Mouse (Mus musculus): ENCODE measurements at regions not wholly inside any gene's neighbourhood (a gene's known extent, or its start where the extent isn't known, plus 50 kb on each side); places are given as distances from the start of the nearest gene placed in this dataset.

DNA sequence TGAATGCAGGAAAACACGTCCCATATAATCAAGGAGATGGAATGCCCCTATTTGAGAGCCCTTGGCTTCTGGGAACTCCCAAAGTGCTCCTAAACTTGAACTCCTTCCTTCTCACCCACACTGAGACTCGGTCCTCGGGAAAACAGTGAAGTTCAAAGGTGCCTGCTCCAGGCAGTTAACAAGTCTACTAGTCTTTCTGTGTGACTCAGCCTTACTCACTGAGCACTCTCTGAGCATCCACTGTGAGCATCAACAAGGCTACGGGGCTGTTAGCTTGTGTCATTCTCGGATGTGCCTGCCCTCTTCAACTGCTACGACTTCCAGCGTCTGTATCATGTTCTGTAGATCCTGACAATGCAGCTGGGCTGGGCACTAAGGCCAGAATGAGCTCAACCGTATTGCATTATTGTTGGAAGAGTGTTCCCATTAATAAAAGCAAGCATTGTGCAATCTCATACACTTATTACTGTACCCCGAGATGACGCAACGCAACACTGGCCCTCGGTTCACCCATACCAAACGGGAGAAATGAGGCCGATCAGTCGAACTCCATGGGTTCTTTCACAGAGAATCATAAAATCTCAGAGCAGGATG, 96.1 kb upstream of the Egr2 start:
- DNase-seq = peak; percentile 2 to 12

GRCm38 (mm10) chr10:67439844-67440243, 95.4 kb upstream of the Egr2 start:
- DNase-seq = no peak

GRCm38 (mm10) chr10:67441243-67441642, 94.0 kb upstream of the Egr2 start:
- no peak for DNase-seq

DNA sequence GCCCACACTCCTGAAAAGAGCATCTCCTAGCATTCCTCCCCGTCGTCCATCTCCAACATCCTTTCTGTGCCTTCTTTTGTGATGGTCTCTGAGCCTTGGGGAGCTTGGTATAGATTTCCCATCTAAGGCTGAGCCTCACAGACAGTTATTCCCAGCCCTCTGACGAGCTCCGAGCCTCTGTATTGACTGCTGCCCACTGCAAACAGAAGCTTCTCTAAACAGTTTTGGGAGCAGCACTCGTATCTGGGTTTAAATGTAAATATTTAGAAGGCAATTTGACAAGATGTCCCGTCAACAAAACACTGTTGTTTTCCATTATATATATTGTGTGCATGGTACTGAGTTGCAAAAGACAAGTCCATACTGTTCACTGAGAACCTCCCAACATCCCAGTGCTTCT, 86.4 kb upstream of the Egr2 start:
- no peak for DNase-seq

GRCm38 (mm10) chr10:67454149-67454548, 81.1 kb upstream of the Egr2 start:
- DNase-seq = no peak

DNA sequence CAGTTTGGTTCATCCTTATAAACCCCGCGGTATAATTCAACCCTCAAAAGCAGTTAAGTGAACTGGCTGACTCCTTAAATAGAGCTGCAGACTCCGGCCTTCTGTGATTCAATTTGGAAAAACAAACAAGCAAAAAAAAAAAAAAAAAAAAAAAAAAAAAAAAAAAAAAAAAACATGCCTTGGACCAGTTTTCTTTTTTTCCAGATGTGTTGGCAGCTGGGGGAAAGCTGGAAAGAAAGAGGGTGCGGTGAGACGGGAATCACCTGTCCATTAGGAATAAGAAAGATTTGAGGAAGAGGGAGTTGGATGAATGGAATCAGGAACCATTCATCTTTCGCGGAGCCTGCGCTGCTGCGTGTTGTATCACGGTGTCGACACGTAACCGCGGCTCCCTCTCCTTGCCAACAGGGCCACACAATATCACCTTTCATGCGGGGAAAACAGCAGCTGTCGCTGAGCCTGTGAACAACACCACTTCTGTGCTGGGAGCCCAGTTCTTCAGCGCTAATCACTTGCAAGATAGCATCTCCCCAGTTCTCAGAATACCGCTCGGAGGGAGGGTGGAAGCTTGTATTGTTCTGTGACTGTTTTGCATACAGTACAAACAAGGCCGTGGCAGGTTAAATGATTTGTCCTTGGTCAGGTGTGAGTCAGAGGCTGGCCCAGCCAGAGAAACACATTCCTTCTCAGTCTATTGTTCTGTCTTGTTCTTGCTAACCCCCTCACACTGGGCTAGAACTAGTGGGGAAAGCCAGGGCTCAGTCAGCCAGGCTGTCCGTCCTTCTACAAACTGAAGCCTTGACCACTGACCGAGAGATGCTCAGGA, 76.6 kb upstream of the Egr2 start:
- no peak for DNase-seq

GRCm38 (mm10) chr10:67461321-67461720, 74.0 kb upstream of the Egr2 start:
- DNase-seq = no peak

DNA sequence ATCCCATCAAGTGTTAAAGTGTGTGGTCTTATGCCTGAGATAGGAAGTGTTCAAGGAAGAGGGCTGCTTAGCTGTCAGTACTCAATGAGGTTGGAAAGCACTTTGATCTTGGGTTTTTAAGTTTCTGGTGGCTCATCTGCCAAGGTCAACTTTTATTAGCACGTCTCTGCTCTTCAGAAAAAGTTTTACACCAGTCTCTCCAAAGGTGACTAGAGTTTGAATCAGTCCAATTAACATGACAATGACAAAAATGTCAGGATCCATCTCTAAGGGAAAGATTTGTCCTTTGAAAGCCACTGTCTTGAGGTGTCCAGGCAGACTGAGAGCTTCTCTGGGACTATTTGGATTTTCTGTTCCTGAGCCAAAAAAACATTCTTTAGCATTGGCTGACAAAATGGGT, 73.4 kb upstream of the Egr2 start:
- DNase-seq = no peak

DNA sequence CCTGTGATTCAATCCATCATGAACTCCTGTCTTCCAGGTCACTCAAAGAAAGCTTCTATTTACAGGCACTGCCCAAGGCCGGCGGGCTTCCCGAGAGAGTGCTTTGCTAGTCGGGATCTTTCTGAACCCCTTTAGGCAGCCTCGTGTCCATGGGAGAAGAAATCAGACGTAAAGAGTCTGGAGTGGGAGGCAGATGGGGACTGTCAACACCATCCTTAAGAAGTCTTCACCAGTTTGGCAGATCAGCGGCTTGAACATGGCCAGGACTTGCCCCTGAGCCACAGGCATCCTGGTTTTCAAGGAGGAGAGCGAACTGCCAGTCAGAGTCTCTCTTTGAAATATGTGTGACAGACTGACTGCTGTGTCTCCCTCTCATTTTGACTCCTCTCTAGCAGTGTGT, 66.6 kb upstream of the Egr2 start:
- DNase-seq = no peak

GRCm38 (mm10) chr10:67473016-67473415, 62.3 kb upstream of the Egr2 start:
- no peak for DNase-seq

DNA sequence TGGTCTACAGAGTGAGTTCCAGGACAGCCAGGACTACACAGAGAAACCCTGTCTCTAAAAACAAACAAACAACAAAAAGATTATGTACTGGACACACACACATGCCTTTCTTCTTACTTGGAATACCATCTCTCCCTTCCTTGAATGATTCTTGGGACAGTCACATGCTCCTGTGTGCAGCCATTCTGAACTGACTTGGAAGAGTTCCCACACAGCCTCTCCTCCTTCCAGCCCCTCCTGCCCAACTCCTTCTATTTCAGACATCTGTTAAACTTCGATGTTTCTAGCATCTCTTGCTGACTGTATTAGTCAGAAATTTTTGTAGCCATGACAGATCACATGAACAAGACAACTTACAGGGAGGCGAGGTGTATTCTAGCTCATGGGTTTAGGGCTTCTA, 60.9 kb upstream of the Egr2 start:
- no peak for DNase-seq

GRCm38 (mm10) chr10:67482268-67482667, 53.0 kb upstream of the Egr2 start:
- DNase-seq = no peak

- DNase-seq = no peak
Measured at GRCm38 (mm10) chr10:67483371-67483770, 51.9 kb upstream of the Egr2 start.

GRCm38 (mm10) chr10:67484091-67484745, 51.1 kb upstream of the Egr2 start:
- DNase-seq = no peak
